Mouse (Mus musculus): Measurements from ENCODE around the gene Dmgdh. TPM values are rescaled to one million over a fixed set of nuclear protein-coding genes. Genes with fewer than 3 reads are reported as not detected.

Dmgdh gene
- under 1 TPM; 0.10 to 0.23 TPM for total RNA-seq (2021)
- long read RNA-seq, experiment 1 = 0 reads
- long read RNA-seq, experiment 2 = 0 reads

- no peak for DNase-seq (ENCODE audit: low spot score in 2 of 2)
Measured at GRCm38 (mm10) chr13:93674131-93674561, at the start of gene Dmgdh, which contains the start of gene Bhmt2. Dmgdh (plus strand) TSS chr13:93674433. Bhmt2 (minus strand) TSS chr13:93674302.

- no peak for DNase-seq (ENCODE audit: low spot score in 2 of 2)
Measured at GRCm38 (mm10) chr13:93628861-93629260, 45.4 kb upstream of the Dmgdh start.

DNA sequence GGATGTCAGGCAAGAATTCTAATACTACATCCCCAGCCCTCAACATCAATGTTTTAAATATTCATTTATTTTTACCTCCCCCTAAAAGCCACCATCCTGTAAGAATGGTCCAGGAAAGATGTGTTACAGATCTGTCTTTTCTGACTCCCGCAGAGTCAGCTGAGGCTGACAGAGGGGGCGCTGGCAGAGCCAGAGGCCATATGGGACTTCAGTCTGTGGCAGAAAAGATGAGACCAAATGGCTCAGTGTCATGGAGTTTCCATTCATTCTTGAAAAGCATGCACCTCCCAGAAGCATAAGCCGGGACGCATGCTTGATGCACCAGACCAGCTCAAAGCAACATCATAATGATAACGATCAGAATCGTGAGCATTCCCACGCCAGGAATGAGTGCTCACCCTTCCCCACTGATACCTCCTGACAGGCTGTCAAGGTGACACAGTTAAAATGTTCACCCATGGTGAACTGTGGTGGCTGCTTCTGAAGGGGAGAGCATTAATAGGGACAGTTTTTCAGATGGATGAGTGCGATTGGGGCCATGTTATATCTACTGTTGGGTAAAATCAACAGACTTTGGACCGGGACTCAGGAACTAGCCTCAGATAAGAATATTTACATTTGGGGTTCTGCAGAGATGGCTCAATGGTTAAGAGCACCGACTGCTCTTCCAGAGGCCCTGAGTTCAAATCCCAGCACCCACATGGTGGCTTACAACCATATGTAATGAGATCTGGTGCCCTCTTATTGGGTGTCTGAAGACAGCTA is 43.1 kb upstream of the Dmgdh start:
- no peak for DNase-seq (ENCODE audit: low spot score in 2 of 2)

DNA sequence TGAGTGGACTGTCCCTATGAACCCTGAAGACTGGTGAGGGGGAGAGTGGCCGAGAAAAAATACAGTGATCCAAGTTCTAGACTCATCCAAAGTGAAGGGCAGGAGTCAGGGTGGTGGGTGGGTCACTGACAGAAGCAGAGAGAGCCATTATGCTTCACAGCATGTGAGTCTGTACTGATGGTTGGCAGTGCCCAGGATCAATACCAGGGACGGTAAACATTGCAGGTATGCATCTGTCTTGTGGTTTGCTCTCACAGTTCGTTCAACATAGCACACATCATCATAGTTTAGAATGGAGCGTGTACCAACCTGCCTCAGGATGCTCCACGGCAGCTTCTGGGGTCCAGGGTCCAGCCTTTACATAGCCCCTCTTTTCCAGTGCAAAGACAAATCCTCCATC is 41.3 kb upstream of the Dmgdh start:
- DNase-seq (ENCODE audit: low spot score in 2 of 2) = no peak

DNA sequence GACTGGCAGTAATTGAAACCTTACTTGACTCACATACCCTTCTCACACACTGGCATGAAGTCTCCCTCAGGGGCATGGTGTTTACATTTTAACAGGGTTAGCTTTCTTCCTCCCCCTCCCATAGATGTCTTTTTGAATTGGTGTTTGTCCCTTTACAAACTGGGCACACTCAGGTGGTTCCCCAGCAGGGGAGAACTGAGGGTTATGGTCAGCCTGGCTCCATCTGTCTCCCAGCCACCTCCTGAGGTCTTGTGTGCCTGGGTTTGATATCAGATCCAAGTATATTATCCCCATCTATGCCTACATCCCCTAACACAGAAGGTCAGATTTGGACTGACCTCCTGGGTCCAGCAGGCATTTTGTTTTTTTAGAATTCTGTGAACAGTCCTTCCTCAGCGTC is 37.7 kb upstream of the Dmgdh start:
- no peak for DNase-seq (ENCODE audit: low spot score in 2 of 2)

DNA sequence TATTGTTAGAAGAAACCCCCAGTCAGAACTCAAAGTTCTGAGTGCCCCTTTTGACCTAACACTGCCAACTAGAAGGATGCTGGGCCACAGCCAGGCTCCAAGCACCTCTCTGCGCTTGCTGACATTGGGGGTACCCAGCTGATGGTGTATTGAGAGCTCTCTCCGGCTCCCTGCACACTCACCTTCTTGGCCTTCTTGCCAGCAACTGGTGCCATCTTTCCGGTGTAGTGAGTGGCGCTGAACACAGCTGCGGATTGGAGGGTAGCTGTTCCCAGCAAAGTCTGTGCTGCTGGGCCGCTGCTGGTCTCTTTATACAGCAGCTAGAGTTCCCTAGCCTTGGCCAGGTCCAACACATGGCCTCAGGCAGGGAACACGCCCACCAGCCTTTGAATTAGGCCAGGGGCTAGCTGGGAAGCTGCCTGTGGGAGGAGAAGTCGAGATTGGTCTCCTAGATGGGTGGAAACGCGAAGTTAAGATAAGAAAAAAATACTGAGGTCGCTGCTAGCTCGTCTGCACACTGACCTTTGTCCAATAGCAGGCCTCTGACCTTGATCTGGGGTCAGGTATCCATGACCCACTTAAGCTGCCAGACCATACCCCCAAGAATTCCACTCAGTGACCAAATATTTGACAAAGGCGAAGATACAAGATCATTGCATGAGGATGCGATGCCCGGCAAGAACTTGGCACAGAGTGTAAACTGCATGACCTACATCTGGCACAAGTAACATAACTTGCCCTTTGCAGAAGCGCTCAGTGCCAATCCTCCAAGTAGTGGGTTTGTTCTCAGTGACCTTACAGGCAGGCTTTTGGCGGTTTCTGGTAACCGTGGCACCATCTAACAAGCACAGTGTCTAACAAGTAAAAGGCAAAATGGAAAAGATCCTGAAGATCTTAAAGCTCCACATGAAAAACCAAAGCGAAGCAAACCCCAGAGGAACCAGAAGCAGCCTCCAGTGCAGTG is 36.7 kb upstream of the Dmgdh start, which contains the start of gene Bhmt:
Gene Bhmt, minus strand, starts transcription at position 680 of the 964 bp plus-strand sequence.
- no peak for DNase-seq (ENCODE audit: low spot score in 2 of 2)

GRCm38 (mm10) chr13:93639636-93640035 is 34.6 kb upstream of the Dmgdh start:
- DNase-seq (ENCODE audit: low spot score in 2 of 2) = no peak

DNA sequence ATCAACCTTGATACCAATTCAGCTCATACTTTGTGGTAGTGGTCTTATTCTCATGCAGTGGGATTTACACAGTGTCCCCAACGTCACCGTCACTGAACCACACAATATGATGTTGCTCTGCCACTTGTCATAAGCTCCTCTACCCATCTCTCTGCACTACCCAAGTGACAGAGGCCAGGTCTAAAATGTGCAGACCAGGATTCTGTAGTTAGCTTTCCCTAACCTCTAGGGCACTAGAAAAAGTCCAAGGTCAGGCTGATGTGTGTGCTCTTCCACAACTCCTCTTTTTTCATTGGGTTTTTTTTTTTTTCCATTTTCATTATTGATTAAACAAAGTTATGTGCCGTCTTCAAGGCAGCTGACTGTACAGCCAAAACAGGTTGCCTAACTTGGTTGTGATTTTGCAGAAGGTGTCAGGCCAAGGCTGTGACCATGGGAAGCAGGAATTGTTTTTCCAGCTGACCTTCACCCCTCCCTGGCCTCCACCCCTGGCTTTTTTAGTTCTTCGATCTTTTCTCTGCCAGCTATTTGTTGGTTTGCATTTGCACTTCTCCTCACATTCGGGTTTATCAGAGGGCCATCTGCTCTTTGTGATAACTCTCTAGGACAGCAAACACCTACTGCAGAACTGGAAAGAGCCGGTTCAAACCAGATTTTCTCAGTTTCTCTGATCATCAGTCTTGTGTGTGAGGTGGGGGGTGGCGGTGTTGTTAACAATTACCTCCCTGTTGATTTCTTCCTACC is 25.7 kb upstream of the Dmgdh start:
- DNase-seq (ENCODE audit: low spot score in 2 of 2) = no peak

DNA sequence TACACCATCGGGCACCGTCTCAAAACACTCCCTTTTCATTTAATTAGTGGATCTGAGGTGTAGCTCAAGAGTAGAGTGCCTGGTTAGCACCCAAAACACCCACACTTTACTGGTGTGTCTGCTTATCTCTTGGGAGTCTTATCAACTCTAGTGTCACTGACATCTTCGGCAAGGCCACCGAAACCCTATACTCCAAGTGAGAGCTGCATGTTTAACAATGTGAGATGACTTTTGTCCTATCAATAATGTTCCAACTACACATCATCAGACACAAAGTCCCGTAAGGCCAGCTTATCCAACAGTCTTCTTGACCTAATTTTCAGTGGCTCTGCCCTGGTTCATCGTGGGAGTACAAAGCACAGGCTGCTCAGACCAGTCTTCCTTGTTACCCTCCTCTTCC is 20.9 kb upstream of the Dmgdh start:
- DNase-seq (ENCODE audit: low spot score in 2 of 2) = no peak

GRCm38 (mm10) chr13:93657941-93658340 is 16.3 kb upstream of the Dmgdh start:
- DNase-seq (ENCODE audit: low spot score in 2 of 2) = no peak

GRCm38 (mm10) chr13:93667586-93667985 is 6.6 kb upstream of the Dmgdh start:
- DNase-seq (ENCODE audit: low spot score in 2 of 2) = no peak

DNA sequence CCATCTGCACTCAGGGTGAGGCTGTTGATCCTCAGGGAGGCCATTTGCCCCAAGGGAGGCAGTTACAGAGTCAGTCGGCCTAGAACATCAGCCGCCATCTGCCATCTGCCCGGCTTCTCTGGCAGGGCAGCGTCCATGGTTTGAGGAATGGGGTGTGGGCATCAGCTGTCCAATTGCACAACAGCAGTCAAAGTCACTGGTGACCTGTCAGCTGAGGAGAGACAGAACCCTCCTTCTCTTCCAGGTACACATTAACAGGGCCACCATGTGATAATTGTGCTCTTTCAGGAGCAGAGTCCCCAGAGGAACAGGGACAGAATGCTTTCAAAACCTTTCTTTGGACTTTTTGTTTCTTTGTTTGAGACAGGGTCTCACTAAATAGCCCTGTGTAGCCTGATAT is 1.9 kb upstream of the Dmgdh start:
- no peak for DNase-seq (ENCODE audit: low spot score in 2 of 2)

- DNase-seq (ENCODE audit: low spot score in 2 of 2) = no peak
Measured at GRCm38 (mm10) chr13:93673296-93673695, 937 bp upstream of the Dmgdh start.

- DNase-seq (ENCODE audit: low spot score in 2 of 2) = no peak
Measured at GRCm38 (mm10) chr13:93676864-93677263, 2.6 kb downstream of the Dmgdh start.

DNA sequence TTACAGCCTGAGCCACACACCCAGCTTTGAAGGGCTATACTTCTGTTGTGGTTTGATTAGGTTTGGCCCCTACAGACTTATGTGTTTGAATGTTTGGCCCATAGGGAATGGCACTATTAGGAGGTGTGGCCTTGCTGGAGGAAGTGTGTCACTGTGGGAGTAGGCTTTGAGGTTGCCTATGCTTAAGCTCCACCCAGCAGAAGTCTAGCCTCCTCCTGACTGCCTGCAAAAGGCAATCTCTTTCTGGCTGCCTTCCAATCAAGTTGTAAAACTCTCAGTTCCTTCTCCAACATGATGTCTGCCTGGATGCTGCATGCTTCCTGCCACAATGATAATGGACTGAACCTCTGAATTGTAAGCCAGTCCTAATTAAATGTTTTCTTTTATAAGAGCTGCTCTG is 9.1 kb downstream of the Dmgdh start:
- DNase-seq (ENCODE audit: low spot score in 2 of 2) = no peak

DNA sequence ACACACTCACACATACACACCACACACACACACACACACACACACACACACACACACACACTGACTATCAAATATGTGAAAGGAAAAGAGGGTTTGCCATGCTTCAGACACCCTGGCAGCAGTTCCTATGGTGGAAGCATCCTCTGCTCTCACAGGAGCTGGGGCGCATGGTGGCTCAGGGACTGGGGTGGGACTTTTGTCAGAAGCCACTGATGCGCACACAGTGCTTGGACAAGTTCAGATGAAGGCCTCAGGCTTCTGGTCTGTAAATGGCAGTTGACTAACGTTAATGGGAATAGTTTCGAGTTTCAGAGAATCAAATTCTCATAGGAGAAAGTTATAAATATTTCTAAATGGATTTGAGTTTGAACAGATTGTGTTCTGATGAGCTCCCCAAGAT is 11.0 kb downstream of the Dmgdh start:
- DNase-seq (ENCODE audit: low spot score in 2 of 2) = no peak

DNA sequence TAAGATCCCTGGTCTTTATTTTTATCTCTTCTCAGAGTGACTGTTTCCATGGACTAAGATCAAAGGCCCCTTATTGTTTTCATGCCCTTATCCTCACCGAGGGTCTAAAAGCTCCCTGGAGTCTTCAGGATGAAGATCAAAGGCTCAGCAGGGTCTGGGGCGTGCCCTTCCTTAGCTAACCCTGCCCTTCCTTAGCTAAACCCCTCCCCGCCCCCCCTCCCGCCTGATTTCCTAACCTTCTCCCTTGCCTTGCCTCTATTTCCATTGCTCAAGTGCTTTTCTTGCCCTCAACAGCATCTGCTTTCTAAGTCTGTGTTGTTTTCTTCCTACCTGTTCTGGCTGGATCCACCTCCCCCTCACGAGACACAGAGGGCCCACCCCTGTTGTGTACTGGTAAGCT is 13.1 kb downstream of the Dmgdh start:
- DNase-seq (ENCODE audit: low spot score in 2 of 2) = no peak

GRCm38 (mm10) chr13:93689566-93689965 is 15.3 kb downstream of the Dmgdh start:
- DNase-seq (ENCODE audit: low spot score in 2 of 2) = no peak

DNA sequence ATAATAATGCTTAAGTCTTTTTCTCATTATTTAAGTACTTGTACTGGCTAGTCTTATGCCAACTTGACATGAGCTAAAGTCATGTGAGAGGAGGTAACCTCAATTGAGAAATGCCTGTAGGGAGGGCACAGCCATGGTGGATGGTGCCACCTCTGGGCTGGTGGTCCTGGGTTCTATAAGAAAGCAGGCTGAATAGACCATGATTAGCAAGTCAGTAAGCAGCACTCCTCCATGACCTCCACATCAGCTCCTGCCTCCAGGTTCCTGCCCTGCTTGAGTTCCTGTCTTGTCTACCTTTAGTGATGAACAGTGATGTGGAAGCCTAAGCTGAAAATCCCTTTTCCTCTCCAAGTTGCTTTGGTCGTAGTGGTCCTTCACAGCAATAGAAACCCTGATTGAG is 16.6 kb downstream of the Dmgdh start:
- DNase-seq (ENCODE audit: low spot score in 2 of 2) = no peak

GRCm38 (mm10) chr13:93698866-93699265 is 24.6 kb downstream of the Dmgdh start:
- no peak for DNase-seq (ENCODE audit: low spot score in 2 of 2)

- no peak for DNase-seq (ENCODE audit: low spot score in 2 of 2)
Measured at GRCm38 (mm10) chr13:93705697-93706096, 31.5 kb downstream of the Dmgdh start.
